Mouse (Mus musculus): ENCODE data around the gene Sash1. TPM values are rescaled to one million over a fixed set of nuclear protein-coding genes. Genes with fewer than 3 reads are reported as not detected.

The Sash1 gene
- total RNA-seq, 2 experiments from 2014 or later = 46.9 to 55.4 TPM

DNA sequence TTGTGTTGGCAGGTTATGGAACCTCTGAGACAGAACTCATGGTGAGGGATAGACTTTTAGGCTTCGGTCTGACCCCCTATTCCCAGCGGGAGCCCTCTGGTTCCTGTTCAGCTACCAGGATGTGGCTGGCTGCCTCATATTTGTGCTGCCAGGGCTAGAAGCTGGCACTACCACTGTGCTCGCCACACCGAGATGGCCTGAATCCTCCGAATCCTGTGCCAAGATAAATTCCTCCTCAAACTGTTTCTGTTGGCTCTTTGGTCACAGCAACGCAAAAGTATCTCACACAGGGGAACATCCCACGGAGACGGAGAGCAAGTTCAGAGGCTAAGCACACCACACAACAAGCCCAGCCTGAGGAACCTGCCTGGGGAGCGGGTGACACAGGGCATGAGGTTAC, 78.3 kb downstream of the Sash1 start:
- TF ChIP-seq CTCF (IDR thresholded peaks at IDR 0.05) = no peak
- H3K4me3 ChIP-seq = no peak overlapping the region
- H3K27ac ChIP-seq = no peak overlapping the region
- intact Hi-C loops (cut with DNase I) = no loop called here
- DNase-seq (ENCODE audit: extremely low spot score in 1 of 2, low spot score in 2 of 2) = no peak

DNA sequence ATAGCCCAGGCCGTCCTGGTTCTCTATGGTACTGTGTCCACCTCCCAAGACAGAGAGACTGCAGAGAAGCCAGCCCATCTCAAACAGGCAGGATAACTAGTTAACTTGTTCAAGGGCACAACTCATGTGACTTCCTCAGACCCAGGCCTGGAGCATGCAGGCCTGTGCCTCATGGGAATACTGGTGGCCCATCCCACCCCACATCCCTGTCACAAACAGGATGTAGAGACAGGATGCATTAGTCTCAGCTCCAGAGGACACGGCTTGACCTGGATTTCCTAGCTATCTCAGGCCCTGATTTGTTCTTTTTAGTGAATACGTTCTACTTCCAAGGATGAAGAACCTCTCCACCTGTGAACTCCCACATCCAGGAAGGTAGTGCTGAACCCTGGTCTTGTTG, 80.5 kb downstream of the Sash1 start:
- no peak for TF ChIP-seq CTCF (IDR thresholded peaks at IDR 0.05)
- intact Hi-C loops (cut with DNase I) = no loop called here
- no peak for DNase-seq (ENCODE audit: extremely low spot score in 1 of 2, low spot score in 2 of 2)
- H3K27ac ChIP-seq = no peak overlapping the region
- no peak overlapping the region for H3K4me3 ChIP-seq

DNA sequence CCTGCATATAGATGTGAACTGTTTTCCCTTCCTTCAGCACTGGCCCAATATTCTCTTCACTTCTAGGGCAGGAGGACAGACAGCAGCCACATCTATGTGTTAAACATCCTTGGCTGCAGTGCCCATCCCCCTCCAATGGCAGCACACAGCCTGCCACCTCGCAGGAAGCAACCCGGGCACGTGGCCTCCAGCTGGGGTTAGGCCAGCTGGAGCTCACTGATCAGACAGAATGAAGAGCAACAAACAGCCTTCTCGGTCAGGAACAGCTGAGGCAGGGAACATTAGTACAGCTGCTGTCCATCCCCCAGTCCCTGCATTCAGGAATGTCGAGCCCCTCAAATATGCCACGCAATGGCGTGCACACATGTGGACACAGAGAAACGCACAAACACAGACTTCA, 81.6 kb downstream of the Sash1 start:
- no peak for TF ChIP-seq CTCF (IDR thresholded peaks at IDR 0.05)
- DNase-seq (ENCODE audit: extremely low spot score in 1 of 2, low spot score in 2 of 2) = peak in 1 of 2 experiments; percentile 37
- H3K27ac ChIP-seq = no peak overlapping the region; the same call in 1 of the 2 replicates
- H3K4me3 ChIP-seq = no peak overlapping the region
- intact Hi-C loops (cut with DNase I) = no loop called here

DNA sequence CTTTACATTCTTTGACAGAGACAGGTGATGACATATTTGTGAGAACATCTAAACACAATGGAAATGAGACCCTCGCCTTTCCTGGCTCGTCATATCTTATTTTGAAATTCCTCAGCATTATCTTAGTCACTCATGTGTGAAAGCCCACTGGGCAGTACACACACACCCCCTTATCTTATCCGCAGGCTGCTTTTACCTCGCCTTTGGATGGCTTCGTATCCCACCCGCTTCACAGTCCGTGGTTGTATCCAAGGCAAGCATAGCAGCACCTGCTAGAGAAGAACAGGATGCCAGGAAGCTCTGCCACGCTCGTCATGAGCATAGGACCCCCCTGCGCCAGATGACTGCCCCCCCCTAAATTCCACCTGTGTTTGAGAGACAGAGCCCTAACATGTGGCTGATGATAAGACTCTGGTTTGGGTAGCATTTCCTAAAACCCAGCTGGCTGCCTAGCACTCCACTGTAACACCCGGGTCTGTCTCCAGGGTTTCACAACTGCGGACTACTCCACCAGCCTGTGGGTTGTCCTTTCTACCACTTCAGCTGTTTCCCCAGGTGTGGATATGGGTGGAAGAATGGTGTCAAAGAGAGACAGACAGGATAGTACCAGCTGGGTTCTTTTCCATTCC, 84.0 kb downstream of the Sash1 start:
- intact Hi-C loops (cut with DNase I) = no loop called here
- peak overlapping the region; percentile 33 for H3K4me3 ChIP-seq
- no peak for TF ChIP-seq CTCF (IDR thresholded peaks at IDR 0.05)
- DNase-seq (ENCODE audit: extremely low spot score in 1 of 2, low spot score in 2 of 2) = no peak
- peak overlapping the region; percentile 84 for H3K27ac ChIP-seq

DNA sequence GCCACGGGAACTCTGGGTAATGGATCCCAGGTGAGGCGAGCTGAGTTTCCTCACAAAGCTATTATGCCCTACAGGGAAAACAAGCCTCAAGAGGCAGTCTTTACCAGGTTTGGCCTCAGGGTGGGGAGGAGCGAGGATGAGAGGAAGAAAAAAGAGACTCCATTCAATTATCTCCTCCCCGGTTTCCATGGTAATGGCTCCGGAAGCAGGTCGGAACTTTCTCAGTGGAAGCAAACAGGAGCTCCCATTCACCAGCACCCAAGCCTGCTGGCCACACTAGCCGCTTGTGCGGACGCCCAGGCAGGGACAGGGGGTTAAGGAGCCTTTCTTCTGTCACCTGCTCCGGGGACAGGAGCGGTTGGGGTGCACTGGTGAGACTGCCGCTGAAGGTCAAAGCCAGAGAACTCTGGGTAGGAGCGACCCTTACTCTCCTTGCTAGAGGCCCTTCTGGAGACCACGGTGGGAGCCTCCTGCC, 84.7 kb downstream of the Sash1 start:
- DNase-seq (ENCODE audit: extremely low spot score in 1 of 2, low spot score in 2 of 2) = peak; percentile 47 to 70
- intact Hi-C loops (cut with DNase I) = no loop called here
- Histone ChIP-seq H3K27ac (peak overlapping the region; percentile 84), H3K4me3 (peak overlapping the region; percentile 33)
- TF ChIP-seq CTCF (IDR thresholded peaks at IDR 0.05) = peak; percentile 36

DNA sequence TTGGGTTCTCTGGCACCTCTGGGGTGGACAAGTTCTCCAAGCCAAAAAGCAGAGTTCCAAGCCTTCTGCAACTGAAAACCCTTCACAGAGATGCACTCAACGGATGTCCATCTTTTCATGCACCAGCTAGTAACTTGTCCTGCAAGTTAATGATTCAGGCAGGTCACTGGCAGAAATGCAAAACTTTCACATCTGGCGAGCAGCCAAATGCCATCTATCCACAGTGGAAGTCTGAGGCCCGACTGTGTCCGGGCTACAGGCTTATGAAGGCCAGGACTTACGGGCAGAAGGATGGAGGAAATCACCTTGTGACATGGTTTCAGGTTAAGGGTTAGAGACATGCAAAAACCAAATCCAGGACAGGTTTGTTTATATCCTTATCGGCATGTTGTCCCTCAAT, 88.0 kb downstream of the Sash1 start:
- intact Hi-C loops (cut with DNase I) = loop anchor here (5.0 to 10.0 kb wide), 2 partner anchors 84 to 957 kb away; no protein-coding TSS in a partner anchor
- Histone ChIP-seq H3K4me3 (no peak overlapping the region), H3K27ac (no peak overlapping the region)
- DNase-seq (ENCODE audit: extremely low spot score in 1 of 2, low spot score in 2 of 2) = no peak
- no peak for TF ChIP-seq CTCF (IDR thresholded peaks at IDR 0.05)

DNA sequence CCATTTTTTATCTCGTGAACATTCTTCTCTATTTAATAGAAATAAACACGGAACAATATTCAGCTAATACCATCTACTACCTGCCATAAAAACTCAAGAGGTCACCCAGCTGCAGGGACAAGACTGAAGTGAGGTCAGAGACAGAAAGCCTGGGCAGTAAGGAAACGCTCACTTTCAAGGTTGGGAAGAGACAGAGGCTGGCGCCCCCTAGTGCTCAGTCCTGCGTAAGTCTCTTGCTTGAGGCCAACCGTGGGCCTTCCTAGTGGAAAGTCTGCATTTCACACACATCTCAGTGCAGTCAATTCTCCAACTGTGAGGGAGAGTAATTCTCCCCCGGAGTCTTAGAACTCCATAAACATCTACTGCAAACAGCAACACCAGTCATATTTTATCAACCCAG, 90.5 kb downstream of the Sash1 start:
- Histone ChIP-seq H3K27ac (no peak overlapping the region), H3K4me3 (no peak overlapping the region)
- intact Hi-C loops (cut with DNase I) = loop anchor here (1.0 to 10.0 kb wide), 3 partner anchors 52 to 959 kb away; no protein-coding TSS in a partner anchor
- DNase-seq (ENCODE audit: extremely low spot score in 1 of 2, low spot score in 2 of 2) = peak; percentile 56 to 75
- peak; percentile 90 for TF ChIP-seq CTCF (IDR thresholded peaks at IDR 0.05)

DNA sequence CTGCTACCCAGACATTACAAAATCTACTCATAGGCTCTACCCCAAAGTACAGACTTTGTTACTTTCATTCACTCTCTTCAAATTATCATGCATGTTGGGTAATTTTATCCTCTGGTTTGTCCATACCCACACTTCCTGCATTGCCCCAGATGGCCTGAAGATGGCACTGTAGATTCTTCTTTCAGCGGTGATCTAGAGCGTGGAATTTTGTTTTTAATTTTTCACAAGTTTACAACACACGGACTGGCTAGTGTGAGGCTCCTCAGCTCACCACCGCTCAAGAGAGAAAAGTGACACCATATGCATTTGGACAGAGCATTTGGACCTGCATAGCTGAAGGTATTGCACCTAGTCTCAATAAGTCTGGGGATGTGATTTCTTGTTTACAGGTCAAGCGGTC, 93.5 kb downstream of the Sash1 start:
- Histone ChIP-seq H3K4me3 (no peak overlapping the region), H3K27ac (no peak overlapping the region)
- peak; percentile 89 for TF ChIP-seq CTCF (IDR thresholded peaks at IDR 0.05)
- intact Hi-C loops (cut with DNase I) = loop anchor here (5.0 to 10.0 kb wide), 4 partner anchors 180 to 962 kb away; partner anchors contain the start of gene Samd5
- DNase-seq (ENCODE audit: extremely low spot score in 1 of 2, low spot score in 2 of 2) = peak; percentile 67 to 74

DNA sequence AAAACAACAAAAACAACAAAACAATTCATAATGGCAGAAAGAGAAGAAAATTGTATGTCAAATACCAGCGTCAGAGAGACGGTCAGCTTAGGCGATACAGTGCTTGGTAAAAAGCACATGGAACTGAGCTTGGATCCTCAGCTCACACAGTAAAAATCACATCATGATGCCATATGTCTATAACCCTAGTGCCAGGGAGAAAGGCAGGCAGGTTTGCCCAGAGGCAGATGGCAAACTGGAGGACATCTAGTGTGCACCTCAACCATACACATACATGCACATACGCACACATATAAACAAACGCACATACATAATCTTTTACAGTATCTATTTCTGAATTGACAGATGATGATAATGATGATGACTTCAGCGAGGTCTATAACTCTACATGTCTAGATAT, 96.8 kb downstream of the Sash1 start:
- no peak for TF ChIP-seq CTCF (IDR thresholded peaks at IDR 0.05)
- no peak overlapping the region for H3K4me3 ChIP-seq
- intact Hi-C loops (cut with DNase I) = no loop called here
- H3K27ac ChIP-seq = no peak overlapping the region
- DNase-seq (ENCODE audit: extremely low spot score in 1 of 2, low spot score in 2 of 2) = no peak

DNA sequence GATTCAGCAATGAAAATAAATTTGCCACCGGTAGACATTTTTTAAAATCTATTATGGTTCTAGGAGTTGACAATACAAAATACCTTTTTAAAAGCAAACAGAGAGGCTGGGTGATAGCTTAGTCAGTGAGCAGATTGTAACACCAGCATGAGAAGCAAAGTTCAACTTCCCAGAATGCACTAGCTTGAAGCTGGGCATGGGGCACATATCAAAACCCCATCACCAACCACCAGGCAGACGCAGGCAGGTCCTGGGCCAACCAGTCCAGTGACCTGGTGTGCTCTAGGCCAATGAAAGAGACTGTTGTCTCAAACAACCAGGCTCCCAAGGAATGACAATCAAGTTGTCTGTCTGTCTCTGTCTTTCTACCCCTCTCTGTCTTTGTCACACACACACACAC, 98.6 kb downstream of the Sash1 start:
- no peak for TF ChIP-seq CTCF (IDR thresholded peaks at IDR 0.05)
- Histone ChIP-seq H3K27ac (no peak overlapping the region), H3K4me3 (no peak overlapping the region)
- DNase-seq (ENCODE audit: extremely low spot score in 1 of 2, low spot score in 2 of 2) = no peak
- intact Hi-C loops (cut with DNase I) = no loop called here

DNA sequence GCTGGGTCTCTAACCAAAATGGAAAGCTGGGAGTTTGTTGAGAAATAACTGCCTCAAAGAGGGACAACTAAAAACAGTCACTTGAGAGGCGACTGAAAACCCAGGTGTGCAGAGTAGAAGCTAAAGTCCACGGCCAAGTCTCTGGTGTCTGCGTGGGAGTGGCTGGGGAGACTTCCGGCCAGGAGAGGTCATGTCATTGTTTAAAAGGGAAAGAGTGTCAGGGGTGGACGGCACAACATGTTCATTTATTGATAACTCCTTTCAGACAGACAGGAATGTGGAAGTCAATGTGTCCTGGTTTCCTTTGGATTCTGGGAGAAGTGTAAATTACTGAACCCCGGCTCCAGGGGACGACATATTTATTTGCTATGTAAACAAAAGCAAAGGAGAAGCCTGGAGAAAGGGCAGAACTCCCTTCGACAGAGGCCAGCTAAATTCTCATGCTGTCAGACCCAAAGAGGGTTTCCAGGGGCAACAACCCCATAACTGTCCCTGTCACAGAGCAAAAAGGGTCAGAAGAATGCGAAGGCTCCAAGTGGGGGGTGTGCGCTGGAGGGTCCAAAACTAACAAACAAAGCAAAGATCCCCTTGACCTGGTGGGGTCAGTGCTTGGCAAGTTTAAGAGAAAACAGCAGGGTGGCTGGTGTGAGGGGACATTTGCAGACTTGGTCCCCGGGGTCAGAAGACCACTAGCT, 100.3 kb downstream of the Sash1 start:
- Histone ChIP-seq H3K4me3 (no peak overlapping the region), H3K27ac (no peak overlapping the region)
- TF ChIP-seq CTCF (IDR thresholded peaks at IDR 0.05) = no peak
- intact Hi-C loops (cut with DNase I) = no loop called here
- no peak for DNase-seq (ENCODE audit: extremely low spot score in 1 of 2, low spot score in 2 of 2)

DNA sequence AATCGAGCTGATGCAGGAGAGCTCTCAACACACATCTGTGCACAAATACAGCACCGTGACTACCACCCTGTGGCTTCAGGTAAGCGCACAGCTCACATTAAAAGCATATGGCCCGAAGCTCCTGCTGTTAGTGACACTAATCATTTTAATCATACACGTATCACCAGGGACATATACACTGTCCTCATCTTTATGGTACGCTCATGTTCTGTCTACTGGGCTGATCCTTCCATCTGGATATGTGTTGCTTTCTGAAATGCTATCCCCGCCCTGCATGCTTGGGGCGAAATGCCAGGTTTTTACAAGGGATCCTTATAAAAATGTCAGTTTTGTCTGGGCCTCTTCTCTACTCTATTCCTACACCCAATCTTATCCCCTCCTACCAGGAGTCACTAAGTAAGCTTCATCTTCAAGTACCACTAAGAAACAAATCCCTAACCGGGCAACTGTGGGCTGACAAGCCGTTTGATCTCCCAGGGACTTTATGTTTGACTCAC, 103.9 kb downstream of the Sash1 start:
- no peak overlapping the region for H3K4me3 ChIP-seq
- no peak for DNase-seq (ENCODE audit: extremely low spot score in 1 of 2, low spot score in 2 of 2)
- TF ChIP-seq CTCF (IDR thresholded peaks at IDR 0.05) = no peak
- H3K27ac ChIP-seq = no peak overlapping the region
- intact Hi-C loops (cut with DNase I) = no loop called here
